Mouse (Mus musculus): ENCODE measurements around the gene Clstn3. TPM values are rescaled to one million over a fixed set of nuclear protein-coding genes. Genes with fewer than 3 reads are reported as not detected.
"Not testable (repeated sequence)": the region's sequence is repeated elsewhere in the genome, so short reads cannot be mapped to it uniquely, and the experiment has no call there.

The Clstn3 gene
- polyA plus RNA-seq, 1 experiment from 2014 or later: 160 TPM

DNA sequence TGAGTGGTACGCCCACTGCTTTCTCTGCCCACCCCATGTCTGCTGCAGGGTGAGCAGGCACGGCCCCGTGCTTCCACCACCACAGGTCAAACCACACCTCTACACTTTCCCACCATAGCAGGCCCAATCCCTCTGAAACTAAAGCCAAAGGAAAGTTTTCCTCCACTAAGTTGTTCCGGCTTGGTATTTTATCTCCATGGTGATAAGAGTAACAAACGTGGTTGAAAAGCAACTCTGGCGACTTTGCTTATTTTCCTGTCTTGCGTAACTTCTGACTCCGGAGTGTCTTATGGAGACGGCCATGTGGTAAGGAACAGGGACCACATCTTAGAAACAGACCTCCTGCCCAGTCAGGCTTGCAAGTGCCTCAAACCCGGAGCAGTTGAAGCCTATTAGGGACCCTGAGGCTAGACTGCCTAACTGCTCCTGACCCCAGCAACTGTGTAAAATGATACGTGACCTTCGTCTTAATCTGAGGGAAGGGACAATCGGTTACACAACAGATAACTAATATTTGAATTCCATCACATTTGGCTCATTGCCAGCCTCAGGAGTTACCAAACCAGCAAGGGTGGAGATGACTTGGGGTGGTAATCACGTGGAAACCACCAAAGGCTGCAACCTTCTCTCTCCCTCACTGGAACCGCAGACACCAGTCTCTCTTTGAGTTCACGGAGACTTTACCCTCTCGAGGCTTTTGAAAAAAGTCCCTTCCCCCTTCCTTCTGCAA, 13.5 kb upstream of the Clstn3 start:
- ATAC-seq (ENCODE audit: low FRiP score): no peak
- Histone ChIP-seq H3K4me2 (no peak overlapping the region), H3K4me1 (no peaks in the 10 kb centered on the region), H3K9ac (replicated peaks) (no peak overlapping the region), H3K36me3 (no peaks in the 10 kb centered on the region), H3K27me3 (replicated peaks) (no peaks in the 10 kb centered on the region), H3K27ac (replicated peaks) (no peak overlapping the region), H3K4me3 (replicated peaks) (no peak overlapping the region), H3K9me3 (replicated peaks) (no peaks in the 10 kb centered on the region)
- 78% methylated on average over 17 of the region's 17 CpGs for WGBS

DNA sequence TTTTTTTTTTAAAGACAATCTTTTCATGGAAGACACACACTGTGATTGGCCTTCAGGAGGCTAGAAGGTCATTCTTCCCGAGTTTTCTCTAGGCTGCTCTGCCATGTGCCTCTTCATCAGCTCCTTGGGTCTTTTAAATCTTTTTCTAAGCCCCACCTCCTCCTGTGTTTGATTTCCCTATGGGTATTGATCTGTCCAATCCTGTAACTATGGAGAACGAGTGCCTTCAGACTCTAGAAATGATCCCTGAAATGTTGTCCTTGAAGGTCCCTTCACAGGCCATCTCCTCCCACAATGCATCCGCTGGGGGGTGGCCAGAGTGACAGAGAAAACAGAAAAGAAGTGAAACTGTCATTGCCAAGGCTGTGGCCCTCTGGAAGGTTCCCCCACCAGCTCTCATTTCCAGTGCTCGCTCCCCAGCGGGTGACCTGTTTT, 12.6 kb upstream of the Clstn3 start:
- H3K4me3 ChIP-seq (replicated peaks): no peak overlapping the region
- no peak overlapping the region for H3K27ac ChIP-seq (replicated peaks)
- no peaks in the 10 kb centered on the region for H3K36me3 ChIP-seq
- 77% methylated on average over 5 of the region's 5 CpGs for WGBS
- H3K9ac ChIP-seq (replicated peaks): no peak overlapping the region
- H3K9me3 ChIP-seq (replicated peaks): no peaks in the 10 kb centered on the region
- no peaks in the 10 kb centered on the region for H3K27me3 ChIP-seq (replicated peaks)
- no peak for ATAC-seq (ENCODE audit: low FRiP score)
- no peaks in the 10 kb centered on the region for H3K4me1 ChIP-seq
- no peak overlapping the region for H3K4me2 ChIP-seq

DNA sequence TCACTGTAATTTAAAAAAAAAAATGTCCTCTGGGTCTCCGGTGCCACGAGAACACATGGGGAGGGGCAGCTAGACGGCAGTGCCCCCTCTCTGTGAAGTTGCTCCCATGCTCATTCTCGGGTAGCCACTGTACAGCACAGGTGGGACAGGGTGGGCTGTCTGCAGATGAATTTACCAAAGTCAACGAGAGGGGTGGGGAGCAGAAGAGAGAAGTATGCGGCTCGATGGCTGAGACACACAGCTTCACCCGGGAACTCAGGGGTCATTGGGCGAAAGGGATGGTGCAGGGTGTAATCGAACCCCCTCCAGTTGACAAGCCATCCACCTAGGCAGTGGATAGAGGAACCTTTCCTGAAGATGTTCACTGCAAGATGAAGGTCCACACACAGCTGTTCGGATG, 12.2 kb upstream of the Clstn3 start:
- ATAC-seq (ENCODE audit: low FRiP score): no peak
- Histone ChIP-seq H3K27ac (replicated peaks) (no peak overlapping the region), H3K4me2 (no peak overlapping the region), H3K9me3 (replicated peaks) (no peaks in the 10 kb centered on the region), H3K27me3 (replicated peaks) (no peaks in the 10 kb centered on the region), H3K4me3 (replicated peaks) (no peak overlapping the region), H3K9ac (replicated peaks) (no peak overlapping the region), H3K36me3 (no peaks in the 10 kb centered on the region), H3K4me1 (no peaks in the 10 kb centered on the region)
- 87% methylated on average over 11 of the region's 11 CpGs for WGBS

DNA sequence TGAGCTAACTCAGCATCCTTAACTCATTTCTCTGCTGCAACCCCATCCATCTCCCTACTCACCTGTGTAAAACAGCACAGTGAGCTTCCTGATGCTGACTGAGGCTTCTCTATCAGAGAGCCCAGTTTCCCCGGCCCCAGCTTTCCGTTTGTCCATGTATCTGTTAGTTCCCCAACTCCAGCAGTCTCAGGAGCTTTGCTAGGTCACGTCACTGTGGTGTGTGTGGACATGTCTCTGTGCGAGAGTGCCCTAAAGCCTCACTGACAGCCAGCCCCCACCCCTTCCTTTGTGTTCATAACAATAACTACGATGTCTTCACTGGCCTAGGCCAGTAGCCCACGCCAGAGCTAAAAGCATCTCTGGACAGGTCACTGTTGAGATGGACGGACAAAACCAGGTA, 11.6 kb upstream of the Clstn3 start:
- Histone ChIP-seq H3K36me3 (no peaks in the 10 kb centered on the region), H3K9me3 (replicated peaks) (no peaks in the 10 kb centered on the region), H3K9ac (replicated peaks) (no peak overlapping the region), H3K4me2 (no peak overlapping the region), H3K27ac (replicated peaks) (no peak overlapping the region), H3K27me3 (replicated peaks) (no peaks in the 10 kb centered on the region), H3K4me3 (replicated peaks) (no peak overlapping the region), H3K4me1 (no peaks in the 10 kb centered on the region)
- WGBS: 80% methylated on average over 7 of the region's 7 CpGs
- no peak for ATAC-seq (ENCODE audit: low FRiP score)

DNA sequence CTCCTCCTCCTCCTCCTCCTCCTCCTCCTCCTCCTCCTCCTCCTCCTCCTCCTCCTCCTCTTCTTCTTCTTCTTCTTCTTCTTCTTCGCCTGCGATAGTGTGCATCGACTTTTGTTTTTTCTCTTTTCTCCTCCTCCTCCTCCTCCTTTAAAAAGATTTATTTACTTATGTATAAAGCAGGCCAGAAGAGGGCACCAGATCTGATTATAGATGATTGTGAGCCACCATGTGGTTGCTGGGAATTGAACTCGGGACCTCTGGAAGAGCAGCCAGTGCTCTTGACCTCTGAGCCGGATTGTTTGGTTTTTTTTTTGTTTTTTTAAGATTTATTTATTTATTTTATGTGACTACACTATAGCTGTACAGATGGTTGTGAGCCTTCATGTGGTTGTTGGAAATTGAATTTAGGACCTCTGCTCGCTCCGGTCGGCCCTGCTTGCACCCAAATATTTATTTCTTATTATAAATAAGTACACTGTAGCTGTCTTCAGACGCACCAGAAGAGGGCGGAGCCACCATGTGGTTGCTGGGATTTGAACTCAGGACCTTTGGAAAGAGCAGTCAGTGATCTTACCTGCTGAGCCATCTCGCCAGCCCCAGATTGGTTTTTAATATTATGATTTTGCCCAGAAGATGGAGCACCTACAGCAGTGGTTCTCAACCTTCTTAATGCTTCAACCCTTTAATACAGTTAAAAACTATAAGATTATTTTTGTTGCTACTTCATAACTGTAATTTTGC, 10.9 kb upstream of the Clstn3 start:
- not testable (repeated sequence) for H3K4me2 ChIP-seq; H3K27ac ChIP-seq (replicated peaks); H3K27me3 ChIP-seq (replicated peaks); H3K4me3 ChIP-seq (replicated peaks); H3K9me3 ChIP-seq (replicated peaks); H3K9ac ChIP-seq (replicated peaks); H3K4me1 ChIP-seq; ATAC-seq (ENCODE audit: low FRiP score); H3K36me3 ChIP-seq
- WGBS: 91% methylated on average over 8 of the region's 11 CpGs

DNA sequence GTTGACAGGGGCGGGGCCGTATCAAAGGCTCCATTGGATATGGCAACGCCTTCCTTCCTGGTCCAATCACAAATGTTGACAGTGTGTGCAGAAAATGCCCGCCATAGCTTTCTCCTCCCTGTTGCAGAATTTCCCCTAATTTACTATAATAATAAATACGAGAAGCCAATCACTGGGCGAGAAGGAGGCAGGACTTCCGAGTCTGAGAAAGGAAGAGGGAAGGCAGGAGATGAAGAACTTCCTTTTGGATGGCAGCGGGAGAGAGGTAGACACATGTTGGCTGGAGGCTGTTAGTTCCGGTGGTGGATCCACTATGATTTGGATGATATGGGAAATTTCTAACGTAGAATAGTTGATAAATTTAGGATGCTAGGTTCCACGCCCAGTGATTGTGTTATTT, 10.0 kb upstream of the Clstn3 start:
- 87% methylated on average over 11 of the region's 11 CpGs for WGBS
- no peak overlapping the region for H3K9ac ChIP-seq (replicated peaks)
- no peak for ATAC-seq (ENCODE audit: low FRiP score)
- no peaks in the 10 kb centered on the region for H3K4me1 ChIP-seq
- no peak overlapping the region for H3K27ac ChIP-seq (replicated peaks)
- H3K27me3 ChIP-seq (replicated peaks): no peaks in the 10 kb centered on the region
- H3K4me3 ChIP-seq (replicated peaks): no peak overlapping the region
- no peak overlapping the region for H3K4me2 ChIP-seq
- H3K36me3 ChIP-seq: no peaks in the 10 kb centered on the region
- no peaks in the 10 kb centered on the region for H3K9me3 ChIP-seq (replicated peaks)

DNA sequence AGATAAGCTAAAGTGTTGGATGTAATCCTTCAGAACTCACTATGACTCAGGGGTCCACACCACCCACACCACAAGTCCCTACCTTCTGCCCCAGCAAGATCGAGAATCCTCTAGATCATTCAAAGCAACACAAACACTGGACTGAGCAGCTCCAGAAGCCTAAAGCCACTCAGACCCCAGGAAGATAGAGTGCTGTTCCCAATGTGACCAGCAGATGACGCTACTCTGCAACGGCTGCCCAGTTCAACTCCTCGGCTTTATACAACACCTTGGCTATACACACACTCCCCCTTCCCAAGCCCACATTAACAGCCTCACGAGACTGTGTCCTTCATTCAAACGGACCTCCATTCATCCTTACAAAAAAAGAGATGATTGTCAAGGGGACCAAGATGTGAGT, 8.2 kb upstream of the Clstn3 start:
- no peak overlapping the region for H3K4me3 ChIP-seq (replicated peaks)
- no peaks in the 10 kb centered on the region for H3K9me3 ChIP-seq (replicated peaks)
- no peak overlapping the region for H3K9ac ChIP-seq (replicated peaks)
- H3K27ac ChIP-seq (replicated peaks): no peak overlapping the region
- H3K4me2 ChIP-seq: no peak overlapping the region
- H3K27me3 ChIP-seq (replicated peaks): no peaks in the 10 kb centered on the region
- 32% methylated on average over 6 of the region's 6 CpGs for WGBS
- H3K36me3 ChIP-seq: no peaks in the 10 kb centered on the region
- no peaks in the 10 kb centered on the region for H3K4me1 ChIP-seq
- no peak for ATAC-seq (ENCODE audit: low FRiP score)

DNA sequence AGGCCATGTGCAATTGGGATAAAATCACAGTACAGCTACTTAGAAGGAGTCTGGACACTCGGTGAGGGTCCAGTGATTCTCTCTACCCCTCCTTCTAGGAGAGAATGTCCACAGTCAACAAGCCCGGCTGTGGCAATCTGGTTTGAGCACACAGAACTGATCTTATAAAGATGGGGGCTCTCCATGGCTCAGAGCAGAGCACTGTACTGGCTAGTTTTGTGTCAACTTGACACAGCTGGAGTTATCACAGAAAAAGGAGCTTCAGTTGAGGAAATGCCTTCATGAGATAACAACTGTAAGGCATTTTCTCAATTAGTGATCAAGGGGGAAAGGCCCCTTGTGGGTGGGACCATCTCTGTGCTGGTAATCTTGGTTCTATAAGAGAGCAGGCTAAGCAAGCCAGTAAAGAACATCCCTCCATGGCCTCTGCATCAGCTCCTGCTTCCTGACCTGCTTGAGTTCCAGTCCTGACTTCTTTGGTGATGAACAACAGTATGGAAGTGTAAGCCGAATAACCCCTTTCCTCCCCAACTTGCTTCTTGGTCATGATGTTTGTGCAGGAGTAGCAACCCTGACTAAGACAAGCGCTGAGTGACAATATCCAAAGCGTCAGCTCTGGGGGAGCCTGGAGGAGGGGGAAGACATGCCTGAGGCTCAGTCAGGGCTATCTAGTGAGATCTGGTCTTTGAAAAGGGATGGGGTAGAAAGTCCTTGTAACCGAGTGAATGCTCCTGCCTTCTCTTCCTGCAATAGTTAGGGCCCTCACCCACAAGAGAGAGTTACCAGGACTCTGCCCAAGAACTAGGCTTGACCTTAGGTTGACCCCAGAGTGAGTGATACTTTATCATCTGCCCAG, 7.4 kb upstream of the Clstn3 start:
- not testable (repeated sequence) for H3K27me3 ChIP-seq (replicated peaks); H3K36me3 ChIP-seq; H3K4me3 ChIP-seq (replicated peaks); ATAC-seq (ENCODE audit: low FRiP score); H3K9me3 ChIP-seq (replicated peaks); H3K4me2 ChIP-seq; H3K27ac ChIP-seq (replicated peaks); H3K4me1 ChIP-seq; H3K9ac ChIP-seq (replicated peaks)
- WGBS: 83% methylated on average over 6 of the region's 6 CpGs

DNA sequence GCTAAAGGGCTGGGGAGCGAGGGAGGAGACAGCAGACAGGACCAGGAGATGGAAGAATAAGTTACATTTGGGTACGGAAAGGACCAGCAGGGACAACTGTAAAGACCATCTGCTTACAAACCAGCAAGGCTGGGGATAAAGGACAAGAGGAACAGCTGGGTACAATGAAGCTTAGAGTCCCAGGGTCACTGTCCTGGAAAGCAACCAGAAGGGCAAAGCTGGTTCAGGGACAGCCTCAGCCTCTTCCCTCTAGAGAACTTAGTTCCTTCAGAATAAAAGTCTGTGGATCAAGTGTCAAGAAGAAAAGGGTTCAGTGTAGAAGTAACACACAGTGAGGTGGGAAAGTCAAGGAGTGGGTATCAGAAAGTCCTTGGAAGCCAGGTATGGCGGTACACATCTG, 6.5 kb upstream of the Clstn3 start:
- no peaks in the 10 kb centered on the region for H3K27me3 ChIP-seq (replicated peaks)
- H3K4me3 ChIP-seq (replicated peaks): no peak overlapping the region
- WGBS: 93% methylated on average over 3 of the region's 3 CpGs
- H3K4me1 ChIP-seq: no peaks in the 10 kb centered on the region
- ATAC-seq (ENCODE audit: low FRiP score): no peak
- H3K4me2 ChIP-seq: no peak overlapping the region
- H3K9me3 ChIP-seq (replicated peaks): no peaks in the 10 kb centered on the region
- no peak overlapping the region for H3K9ac ChIP-seq (replicated peaks)
- no peaks in the 10 kb centered on the region for H3K36me3 ChIP-seq
- H3K27ac ChIP-seq (replicated peaks): no peak overlapping the region

DNA sequence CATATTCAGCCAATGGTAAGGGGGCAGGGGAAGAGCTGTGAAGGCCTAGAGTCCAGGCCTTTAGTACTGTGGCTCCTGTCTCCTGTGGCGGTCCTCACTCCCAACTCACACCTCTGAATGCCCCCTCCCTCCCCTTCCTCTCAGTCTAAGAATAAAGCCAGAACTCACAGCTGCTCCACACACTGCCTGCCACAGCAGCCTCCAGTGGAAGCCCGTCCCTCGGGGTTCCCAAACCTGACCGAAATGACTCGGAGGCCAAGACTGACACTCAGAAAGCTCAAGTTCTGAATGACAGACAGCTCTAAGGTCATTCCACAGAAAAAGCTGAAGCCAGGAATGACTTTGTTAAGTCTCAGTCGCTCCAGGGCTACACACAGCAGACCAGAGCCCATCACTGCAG, 1.1 kb upstream of the Clstn3 start:
- no peaks in the 10 kb centered on the region for H3K9me3 ChIP-seq (replicated peaks)
- H3K9ac ChIP-seq (replicated peaks): peak overlapping the region; percentile 75
- peaks cover 15% of the 10 kb centered on the region for H3K36me3 ChIP-seq
- 73% methylated on average over 6 of the region's 6 CpGs for WGBS
- no peak for ATAC-seq (ENCODE audit: low FRiP score)
- no peaks in the 10 kb centered on the region for H3K27me3 ChIP-seq (replicated peaks)
- H3K27ac ChIP-seq (replicated peaks): peak overlapping the region; percentile 93
- peaks cover 29% of the 10 kb centered on the region for H3K4me1 ChIP-seq
- peak overlapping the region; percentile 64 for H3K4me3 ChIP-seq (replicated peaks)
- H3K4me2 ChIP-seq: peak overlapping the region; percentile 83

DNA sequence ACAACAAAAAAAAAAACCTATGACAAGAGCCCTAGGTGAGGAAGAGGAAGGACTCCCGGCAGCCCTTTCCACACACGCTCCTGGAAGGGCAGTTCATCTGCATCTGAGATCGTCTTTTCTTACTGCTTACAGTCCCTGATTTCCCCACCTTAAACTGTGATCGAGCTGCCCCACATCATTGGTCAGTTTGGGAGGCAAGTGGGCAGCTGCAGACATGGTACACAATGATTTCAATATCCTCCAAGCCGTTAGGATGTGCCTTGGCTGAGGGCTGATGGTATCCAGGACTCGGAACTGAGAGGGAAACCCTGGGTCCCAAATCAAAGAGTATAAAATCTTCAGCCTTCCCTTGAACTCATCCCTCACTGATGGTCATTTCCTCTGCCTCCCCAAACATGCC, 705 bp upstream of the Clstn3 start:
- ATAC-seq (ENCODE audit: low FRiP score): no peak
- WGBS: 35% methylated on average over 6 of the region's 6 CpGs
- H3K9ac ChIP-seq (replicated peaks): peak overlapping the region; percentile 75
- no peaks in the 10 kb centered on the region for H3K9me3 ChIP-seq (replicated peaks)
- H3K27ac ChIP-seq (replicated peaks): peak overlapping the region; percentile 93
- peaks cover 29% of the 10 kb centered on the region for H3K4me1 ChIP-seq
- no peaks in the 10 kb centered on the region for H3K27me3 ChIP-seq (replicated peaks)
- peak overlapping the region; percentile 64 for H3K4me3 ChIP-seq (replicated peaks)
- H3K36me3 ChIP-seq: peaks cover 16% of the 10 kb centered on the region
- peak overlapping the region; percentile 83 for H3K4me2 ChIP-seq

Measured in neural tube, embryonic 15.5 days (tissue).